Mouse (Mus musculus): ENCODE data around the gene Slc25a43. TPM values are rescaled to one million over a fixed set of nuclear protein-coding genes. Genes with fewer than 3 reads are reported as not detected.
A peak's percentile ranks its signal among the peaks of the same experiment; 100 is the strongest.
"Not testable (repeated sequence)": the region's sequence is repeated elsewhere in the genome, so short reads cannot be mapped to it uniquely, and the experiment has no call there.

Gene Slc25a43
- polyA plus RNA-seq, 1 experiment from 2014 or later = 0.83 TPM

- Histone ChIP-seq H3K36me3 (peaks cover 10% of the 10 kb centered on the region), H3K4me2 (replicated peaks) (peak within 1 kb of the TSS; percentile 54), H3K9ac (replicated peaks) (peak within 1 kb of the TSS; percentile 76), H3K9me3 (no peaks in the 10 kb centered on the region), H3K4me3 (peak within 1 kb of the TSS; percentile 59), H3K4me1 (0 out of 2 replicates have a peak, but pooled peaks cover 5% of the 10 kb centered on the region), H3K27me3 (no peaks in the 10 kb centered on the region), H3K27ac (replicated peaks) (peak within 1 kb of the TSS; percentile 86)
- peak; percentile 94 for ATAC-seq (ENCODE audit: low FRiP score, low read depth)
- WGBS = 23% methylated on average over 41 of the region's 41 CpGs
These were observed 52.1 kb downstream of the Slc25a43 start, which contains the start of gene Slc25a5 for GRCm38 (mm10) chrX:36795424-36796162. Gene Slc25a5, plus strand, starts transcription at chrX:36795651.

GRCm38 (mm10) chrX:36796163-36796581 is 52.7 kb downstream of the Slc25a43 start:
- Histone ChIP-seq H3K4me2 (replicated peaks) (peak overlapping the region; percentile 54), H3K4me1 (0 out of 2 replicates have a peak, but pooled peaks cover 5% of the 10 kb centered on the region), H3K9me3 (no peaks in the 10 kb centered on the region), H3K4me3 (peak overlapping the region; percentile 59), H3K27me3 (no peaks in the 10 kb centered on the region), H3K36me3 (peaks cover 10% of the 10 kb centered on the region), H3K27ac (replicated peaks) (peak overlapping the region; percentile 86), H3K9ac (replicated peaks) (peak overlapping the region; percentile 76)
- WGBS = 15% methylated on average over 41 of the region's 41 CpGs
- ATAC-seq (ENCODE audit: low FRiP score, low read depth) = peak; percentile 83

- WGBS = 80% methylated on average over 8 of the region's 8 CpGs
- H3K9me3 ChIP-seq; H3K27me3 ChIP-seq; H3K27ac ChIP-seq (replicated peaks); ATAC-seq (ENCODE audit: low FRiP score, low read depth); H3K4me1 ChIP-seq: not testable (repeated sequence)
- Histone ChIP-seq H3K4me2 (replicated peaks) (peak overlapping the region; percentile 54), H3K4me3 (peak overlapping the region; percentile 59), H3K36me3 (peaks cover 10% of the 10 kb centered on the region), H3K9ac (replicated peaks) (peak overlapping the region; percentile 76; the same call in 1 of the 2 replicates)
These were observed 53.3 kb downstream of the Slc25a43 start for GRCm38 (mm10) chrX:36796734-36797133.

- no peak overlapping the region for H3K4me3 ChIP-seq
- H3K9me3 ChIP-seq = no peaks in the 10 kb centered on the region
- no peak overlapping the region for H3K4me2 ChIP-seq (replicated peaks)
- peaks cover 10% of the 10 kb centered on the region for H3K36me3 ChIP-seq
- no peak overlapping the region for H3K9ac ChIP-seq (replicated peaks)
- 56% methylated on average over 6 of the region's 6 CpGs for WGBS
- no peaks in the 10 kb centered on the region for H3K27me3 ChIP-seq
- H3K4me1 ChIP-seq = 0 out of 2 replicates have a peak, but pooled peaks cover 5% of the 10 kb centered on the region
- no peak overlapping the region for H3K27ac ChIP-seq (replicated peaks)
- ATAC-seq (ENCODE audit: low FRiP score, low read depth) = no peak
These were observed 55.8 kb downstream of the Slc25a43 start for GRCm38 (mm10) chrX:36799131-36799879.

- no peaks in the 10 kb centered on the region for H3K9me3 ChIP-seq
- H3K4me1 ChIP-seq = peaks cover 10% of the 10 kb centered on the region; the same call in 1 of the 2 replicates
- no peak overlapping the region for H3K4me2 ChIP-seq (replicated peaks)
- no peak for ATAC-seq (ENCODE audit: low FRiP score, low read depth)
- no peak overlapping the region for H3K9ac ChIP-seq (replicated peaks)
- no peaks in the 10 kb centered on the region for H3K27me3 ChIP-seq
- 76% methylated on average over 5 of the region's 5 CpGs for WGBS
- H3K36me3 ChIP-seq = peaks cover 1% of the 10 kb centered on the region; the same call in 1 of the 2 replicates
- no peak overlapping the region for H3K4me3 ChIP-seq
- no peak overlapping the region for H3K27ac ChIP-seq (replicated peaks)
These were observed 59.7 kb downstream of the Slc25a43 start for GRCm38 (mm10) chrX:36803189-36803588.

DNA sequence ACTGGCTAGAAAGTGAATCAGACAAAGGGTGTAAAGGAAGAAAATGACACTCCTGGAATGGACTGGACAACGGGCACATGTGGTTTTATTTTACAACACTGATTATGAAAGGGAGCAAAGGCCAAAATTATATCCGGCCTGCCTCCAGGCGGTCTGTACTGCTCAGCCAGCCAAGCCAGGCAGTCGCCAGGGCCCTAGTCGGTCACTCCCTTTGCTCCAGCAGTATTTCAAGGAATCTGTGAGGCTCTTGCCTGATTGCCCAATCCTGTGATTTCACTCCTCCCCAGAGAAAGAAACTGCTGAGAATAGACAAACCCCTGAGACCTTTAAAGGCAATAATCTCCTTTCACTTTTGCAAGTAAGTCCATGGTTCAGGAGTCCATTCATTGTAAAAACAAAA is 60.7 kb downstream of the Slc25a43 start:
- Histone ChIP-seq H3K4me2 (replicated peaks) (no peak overlapping the region), H3K9ac (replicated peaks) (no peak overlapping the region), H3K27ac (replicated peaks) (no peak overlapping the region), H3K36me3 (no peaks in the 10 kb centered on the region), H3K4me3 (no peak overlapping the region), H3K9me3 (no peaks in the 10 kb centered on the region), H3K4me1 (peaks cover 10% of the 10 kb centered on the region; the same call in 1 of the 2 replicates), H3K27me3 (no peaks in the 10 kb centered on the region)
- no peak for ATAC-seq (ENCODE audit: low FRiP score, low read depth)
- WGBS = 56% methylated on average over 5 of the region's 5 CpGs

GRCm38 (mm10) chrX:36805466-36806235 is 62.2 kb downstream of the Slc25a43 start:
- Histone ChIP-seq H3K27me3 (no peaks in the 10 kb centered on the region), H3K36me3 (no peaks in the 10 kb centered on the region), H3K27ac (replicated peaks) (no peak overlapping the region), H3K9me3 (no peaks in the 10 kb centered on the region), H3K4me3 (no peak overlapping the region), H3K4me2 (replicated peaks) (no peak overlapping the region), H3K4me1 (peaks cover 10% of the 10 kb centered on the region; the same call in 1 of the 2 replicates), H3K9ac (replicated peaks) (no peak overlapping the region)
- 54% methylated on average over 5 of the region's 5 CpGs for WGBS
- no peak for ATAC-seq (ENCODE audit: low FRiP score, low read depth)

DNA sequence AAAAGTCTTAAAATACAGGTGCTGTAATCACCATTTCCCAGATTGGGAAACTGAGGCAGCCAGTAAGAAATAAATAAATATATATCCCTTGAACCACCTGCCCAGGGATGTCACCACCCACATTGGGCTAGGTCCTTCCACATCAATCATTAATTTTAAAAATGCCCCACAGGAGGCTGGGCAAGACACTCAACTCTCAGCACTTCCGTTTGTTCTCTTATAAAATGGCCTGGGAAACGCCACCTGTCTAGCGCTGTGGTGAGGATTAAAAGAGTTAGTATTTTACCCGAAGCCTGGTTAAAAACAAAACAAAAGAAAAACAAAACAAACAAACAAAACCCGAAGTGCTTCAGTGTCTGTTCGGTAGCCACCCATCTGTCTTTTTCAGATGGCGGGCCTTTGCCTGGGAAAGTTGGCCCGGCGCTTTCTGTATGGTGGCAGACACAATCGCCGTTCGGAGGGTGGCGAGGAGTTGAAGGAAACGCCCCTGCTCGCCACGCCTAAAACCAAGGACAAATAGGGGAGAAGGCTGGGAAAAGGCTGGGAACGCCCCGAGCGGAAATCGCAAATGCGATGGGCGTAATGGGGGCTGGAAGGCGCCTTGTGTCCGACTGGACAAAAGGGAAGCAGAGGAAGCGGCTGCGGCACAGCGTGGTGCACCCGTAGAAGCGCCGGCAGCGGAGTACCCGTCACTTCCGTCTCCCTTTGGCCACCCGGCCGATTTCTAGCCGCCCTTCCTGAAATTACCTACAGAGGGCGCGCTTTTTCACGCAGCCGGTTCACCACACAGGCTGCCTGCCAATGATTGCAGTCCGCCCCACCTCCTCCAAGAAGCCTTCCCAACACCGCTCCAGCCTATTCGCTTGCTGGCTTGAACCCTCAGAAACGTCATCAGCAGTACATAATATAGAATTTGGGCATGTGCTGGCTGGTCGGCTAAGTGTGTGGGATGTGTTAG is 64.2 kb downstream of the Slc25a43 start:
- Histone ChIP-seq H3K9me3 (no peaks in the 10 kb centered on the region), H3K36me3 (no peaks in the 10 kb centered on the region), H3K27me3 (no peaks in the 10 kb centered on the region), H3K4me2 (replicated peaks) (peak overlapping the region; percentile 48), H3K9ac (replicated peaks) (peak overlapping the region; percentile 37), H3K27ac (replicated peaks) (peak overlapping the region; percentile 81), H3K4me3 (peak overlapping the region; percentile 34), H3K4me1 (peaks cover 10% of the 10 kb centered on the region; the same call in 1 of the 2 replicates)
- WGBS = 20% methylated on average over 32 of the region's 45 CpGs
- ATAC-seq (ENCODE audit: low FRiP score, low read depth) = peak; percentile 90

- WGBS = 79% methylated on average over 6 of the region's 6 CpGs
- peak overlapping the region; percentile 81 for H3K27ac ChIP-seq (replicated peaks)
- H3K36me3 ChIP-seq = no peaks in the 10 kb centered on the region
- H3K4me2 ChIP-seq (replicated peaks) = peak overlapping the region; percentile 48
- no peaks in the 10 kb centered on the region for H3K27me3 ChIP-seq
- H3K4me1 ChIP-seq = peaks cover 10% of the 10 kb centered on the region; the same call in 1 of the 2 replicates
- no peak overlapping the region for H3K9ac ChIP-seq (replicated peaks)
- peak; percentile 31; the same call in 1 of the 2 replicates for ATAC-seq (ENCODE audit: low FRiP score, low read depth)
- H3K4me3 ChIP-seq = peak overlapping the region; percentile 34; the same call in 1 of the 2 replicates
- no peaks in the 10 kb centered on the region for H3K9me3 ChIP-seq
These were observed 64.8 kb downstream of the Slc25a43 start for GRCm38 (mm10) chrX:36808318-36808683.

DNA sequence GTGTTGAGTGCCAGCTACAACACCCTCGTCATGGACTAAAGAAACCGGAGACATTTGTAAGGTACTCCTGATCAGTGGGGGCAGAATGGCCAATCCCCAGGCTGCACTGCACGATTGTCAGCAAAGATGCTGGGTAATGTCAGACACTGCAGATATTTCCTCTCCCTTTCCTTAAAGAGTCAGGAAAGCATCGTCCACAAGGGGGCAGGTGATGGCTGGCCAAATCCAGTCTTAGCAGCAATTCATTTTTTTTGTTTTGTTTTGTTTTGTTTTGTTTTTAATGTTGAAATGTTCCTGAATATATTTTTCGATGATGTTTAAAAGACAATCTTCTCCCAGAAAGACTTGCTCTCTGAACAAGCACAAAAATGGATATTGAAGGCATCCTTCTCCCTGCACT is 67.9 kb downstream of the Slc25a43 start:
- no peaks in the 10 kb centered on the region for H3K9me3 ChIP-seq
- 55% methylated on average over 5 of the region's 5 CpGs for WGBS
- peaks cover 12% of the 10 kb centered on the region; the same call in 1 of the 2 replicates for H3K4me1 ChIP-seq
- no peak for ATAC-seq (ENCODE audit: low FRiP score, low read depth)
- H3K27me3 ChIP-seq = no peaks in the 10 kb centered on the region
- no peak overlapping the region for H3K4me3 ChIP-seq
- H3K27ac ChIP-seq (replicated peaks) = no peak overlapping the region
- no peak overlapping the region for H3K9ac ChIP-seq (replicated peaks)
- H3K36me3 ChIP-seq = no peaks in the 10 kb centered on the region
- no peak overlapping the region for H3K4me2 ChIP-seq (replicated peaks)
